Mouse (Mus musculus): ENCODE measurements at regions not wholly inside any gene's neighbourhood (a gene's known extent, or its start where the extent isn't known, plus 50 kb on each side); places are given as distances from the start of the nearest gene placed in this dataset.

GRCm38 (mm10) chr10:19099369-19100285 is 84.2 kb upstream of the Tnfaip3 start:
- no peak for ATAC-seq (replicated peaks; ENCODE audit: low FRiP score, low TSS enrichment, poor library complexity, severe bottlenecking)

- ATAC-seq (replicated peaks; ENCODE audit: low FRiP score, low TSS enrichment, poor library complexity, severe bottlenecking), result peak; percentile 99
Measured at GRCm38 (mm10) chr10:19094297-19094696, 78.8 kb upstream of the Tnfaip3 start.

- ATAC-seq (replicated peaks; ENCODE audit: low FRiP score, low TSS enrichment, poor library complexity, severe bottlenecking), result no peak
Measured at GRCm38 (mm10) chr10:19093689-19094088, 78.2 kb upstream of the Tnfaip3 start.

- ATAC-seq (replicated peaks; ENCODE audit: low FRiP score, low TSS enrichment, poor library complexity, severe bottlenecking), result no peak
Measured at GRCm38 (mm10) chr10:19091949-19092348, 76.5 kb upstream of the Tnfaip3 start.

GRCm38 (mm10) chr10:19091110-19091509 is 75.7 kb upstream of the Tnfaip3 start:
- ATAC-seq (replicated peaks; ENCODE audit: low FRiP score, low TSS enrichment, poor library complexity, severe bottlenecking), result no peak

GRCm38 (mm10) chr10:19086995-19087394 is 71.5 kb upstream of the Tnfaip3 start:
- ATAC-seq (replicated peaks; ENCODE audit: low FRiP score, low TSS enrichment, poor library complexity, severe bottlenecking), result no peak

GRCm38 (mm10) chr10:19082136-19082535 is 66.7 kb upstream of the Tnfaip3 start:
- ATAC-seq (replicated peaks; ENCODE audit: low FRiP score, low TSS enrichment, poor library complexity, severe bottlenecking), result no peak

- no peak for ATAC-seq (replicated peaks; ENCODE audit: low FRiP score, low TSS enrichment, poor library complexity, severe bottlenecking)
Measured at GRCm38 (mm10) chr10:19078047-19078446, 62.6 kb upstream of the Tnfaip3 start.

- ATAC-seq (replicated peaks; ENCODE audit: low FRiP score, low TSS enrichment, poor library complexity, severe bottlenecking), result no peak
Measured at GRCm38 (mm10) chr10:19068377-19068776, 52.9 kb upstream of the Tnfaip3 start.

GRCm38 (mm10) chr10:19067623-19068022 is 52.2 kb upstream of the Tnfaip3 start:
- no peak for ATAC-seq (replicated peaks; ENCODE audit: low FRiP score, low TSS enrichment, poor library complexity, severe bottlenecking)

GRCm38 (mm10) chr10:19066821-19067350 is 51.4 kb upstream of the Tnfaip3 start:
- peak; percentile 18 for ATAC-seq (replicated peaks; ENCODE audit: low FRiP score, low TSS enrichment, poor library complexity, severe bottlenecking)

All from megakaryocyte-erythroid progenitor cell, adult 5-6 weeks (primary cell).